Mouse (Mus musculus) 416B (cell line): ENCODE measurements around the gene Dyrk3.
"Not testable (repeated sequence)": the region's sequence is repeated elsewhere in the genome, so short reads cannot be mapped to it uniquely, and the experiment has no call there.

Experiments used
- DNase-seq: peaks from one replicate; pipeline ENCODE4 v3.0.0; 2011; ENCODE audit warnings: low read depth

Gene Dyrk3

GRCm38 (mm10) chr1:131138191-131139016, at the start of gene Dyrk3:
TSS of gene Dyrk3 (minus strand) at chr1:131138340.
- DNase-seq, result peak; percentile 94

- DNase-seq, result no peak
Measured at GRCm38 (mm10) chr1:131187856-131188255, 49.7 kb upstream of the Dyrk3 start.

- peak; percentile 60 for DNase-seq
Measured at GRCm38 (mm10) chr1:131186995-131187394, 48.9 kb upstream of the Dyrk3 start.

GRCm38 (mm10) chr1:131185821-131186506, 47.8 kb upstream of the Dyrk3 start:
- no peak for DNase-seq

- DNase-seq, result peak; percentile 57
Measured at GRCm38 (mm10) chr1:131184956-131185660, 47.0 kb upstream of the Dyrk3 start.

GRCm38 (mm10) chr1:131184253-131184955, 46.3 kb upstream of the Dyrk3 start:
- peak; percentile 92 for DNase-seq

GRCm38 (mm10) chr1:131183201-131183600, 45.1 kb upstream of the Dyrk3 start:
- no peak for DNase-seq

- peak; percentile 88 for DNase-seq
Measured at GRCm38 (mm10) chr1:131181642-131182527, 43.7 kb upstream of the Dyrk3 start.

- DNase-seq, result no peak
Measured at GRCm38 (mm10) chr1:131180386-131180785, 42.2 kb upstream of the Dyrk3 start.

GRCm38 (mm10) chr1:131178083-131178482, 39.9 kb upstream of the Dyrk3 start:
- DNase-seq, result no peak

GRCm38 (mm10) chr1:131177249-131177648, 39.1 kb upstream of the Dyrk3 start:
- no peak for DNase-seq

- DNase-seq, result no peak
Measured at GRCm38 (mm10) chr1:131175819-131176218, 37.7 kb upstream of the Dyrk3 start.

- DNase-seq, result no peak
Measured at GRCm38 (mm10) chr1:131175189-131175588, 37.0 kb upstream of the Dyrk3 start.

GRCm38 (mm10) chr1:131174299-131174861, 36.2 kb upstream of the Dyrk3 start:
- peak; percentile 35 for DNase-seq

GRCm38 (mm10) chr1:131173809-131174208, 35.7 kb upstream of the Dyrk3 start:
- DNase-seq, result no peak

- DNase-seq, result no peak
Measured at GRCm38 (mm10) chr1:131173001-131173400, 34.9 kb upstream of the Dyrk3 start.

- DNase-seq, result no peak
Measured at GRCm38 (mm10) chr1:131167612-131168011, 29.5 kb upstream of the Dyrk3 start.

GRCm38 (mm10) chr1:131164427-131164826, 26.3 kb upstream of the Dyrk3 start:
- no peak for DNase-seq

- no peak for DNase-seq
Measured at GRCm38 (mm10) chr1:131161091-131161490, 23.0 kb upstream of the Dyrk3 start.

- DNase-seq, result not testable (repeated sequence)
Measured at GRCm38 (mm10) chr1:131159573-131160327, 21.6 kb upstream of the Dyrk3 start.
